Mouse (Mus musculus): ENCODE data around the gene Cox19. TPM values are rescaled to one million over a fixed set of nuclear protein-coding genes. Genes with fewer than 3 reads are reported as not detected.

Cox19 gene
- polyA plus RNA-seq, 1 experiment: 87.4 TPM

DNA sequence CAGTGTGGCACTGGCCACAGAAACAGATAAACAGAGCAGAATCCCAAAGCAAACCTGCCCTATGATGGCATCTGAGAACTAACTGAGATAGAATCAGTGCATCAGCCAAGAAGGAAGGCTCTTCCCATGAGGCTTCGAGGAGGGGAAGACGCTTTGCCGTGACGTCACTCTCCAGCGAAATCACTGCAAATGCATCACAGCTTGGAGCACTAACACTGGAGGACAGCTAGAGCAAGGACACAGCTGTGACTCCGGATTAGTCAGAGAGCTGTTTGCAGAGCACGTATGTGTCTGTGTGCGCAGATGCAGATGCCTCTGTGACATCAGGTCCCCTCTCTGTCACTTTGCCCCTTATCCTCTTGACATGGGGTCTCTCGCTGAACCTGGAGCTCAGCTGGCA is 39.4 kb downstream of the Cox19 start:
- TF ChIP-seq POLR2A (IDR thresholded peaks at IDR 0.05; ENCODE audit: borderline replicate concordance, insufficient read depth, low read length) (no peak), CTCF (IDR thresholded peaks at IDR 0.05; ENCODE audit: borderline replicate concordance, insufficient read depth, low read depth, low read length) (no peak)
- Histone ChIP-seq H3K4me3 (replicated peaks; ENCODE audit: insufficient read depth, low read depth, low read length) (no peak overlapping the region), H3K27me3 (ENCODE audit: control insufficient read depth, insufficient read depth, low read length) (no peaks in the 10 kb centered on the region), H3K27ac (ENCODE audit: insufficient read depth, low read length) (no peak overlapping the region), H3K4me1 (ENCODE audit: control insufficient read depth, insufficient read depth, low read length) (peaks cover 5% of the 10 kb centered on the region; the same call in 1 of the 2 replicates)
- 74% methylated on average over 9 of the region's 9 CpGs for WGBS
- no peak for DNase-seq

DNA sequence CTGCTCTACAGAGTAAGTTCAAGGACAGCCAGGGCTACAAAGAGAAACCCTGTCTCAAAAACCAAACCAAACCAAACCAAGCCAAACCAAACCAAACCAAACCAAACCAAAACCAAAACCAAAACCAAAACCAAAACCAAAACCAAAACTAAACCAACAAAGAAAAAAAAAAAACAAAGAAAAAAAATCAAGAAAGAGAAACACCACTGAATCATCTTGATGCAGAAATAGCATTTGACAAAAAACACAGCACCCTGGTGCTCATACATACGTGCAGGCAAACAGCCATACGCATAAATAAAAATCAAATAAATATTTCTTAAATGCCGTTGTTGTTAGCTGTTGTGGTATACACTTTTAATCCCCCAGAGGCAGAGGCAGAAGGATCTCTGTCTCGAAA is 40.7 kb downstream of the Cox19 start:
- DNase-seq: no peak
- WGBS: 89% methylated on average over 4 of the region's 4 CpGs
- TF ChIP-seq CTCF (IDR thresholded peaks at IDR 0.05; ENCODE audit: borderline replicate concordance, insufficient read depth, low read depth, low read length) (no peak), POLR2A (IDR thresholded peaks at IDR 0.05; ENCODE audit: borderline replicate concordance, insufficient read depth, low read length) (no peak)
- Histone ChIP-seq H3K27me3 (ENCODE audit: control insufficient read depth, insufficient read depth, low read length) (no peaks in the 10 kb centered on the region), H3K4me1 (ENCODE audit: control insufficient read depth, insufficient read depth, low read length) (peaks cover 5% of the 10 kb centered on the region; the same call in 1 of the 2 replicates), H3K4me3 (replicated peaks; ENCODE audit: insufficient read depth, low read depth, low read length) (no peak overlapping the region), H3K27ac (ENCODE audit: insufficient read depth, low read length) (no peak overlapping the region)

DNA sequence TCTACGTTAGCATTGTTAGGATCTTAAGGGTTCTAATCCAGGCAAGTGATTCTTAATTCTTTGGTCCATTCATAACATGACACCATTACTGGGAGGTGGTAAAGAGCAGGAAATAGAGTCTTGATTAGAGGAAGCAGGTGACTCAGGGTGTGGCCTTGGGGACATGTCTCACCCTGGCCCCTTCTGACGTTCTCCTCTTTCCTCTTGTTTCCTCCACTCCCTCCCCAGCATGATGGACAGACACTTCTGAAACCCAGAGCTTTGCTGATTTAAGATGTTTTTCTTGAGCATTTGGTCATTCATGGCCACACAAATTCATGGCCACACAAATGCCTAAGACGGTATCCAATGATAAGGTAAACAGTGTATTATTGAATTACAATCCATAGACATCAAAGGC is 41.3 kb downstream of the Cox19 start:
- WGBS: 78% methylated on average over 3 of the region's 3 CpGs
- Histone ChIP-seq H3K4me1 (ENCODE audit: control insufficient read depth, insufficient read depth, low read length) (peaks cover 5% of the 10 kb centered on the region; the same call in 1 of the 2 replicates), H3K4me3 (replicated peaks; ENCODE audit: insufficient read depth, low read depth, low read length) (no peak overlapping the region), H3K27ac (ENCODE audit: insufficient read depth, low read length) (no peak overlapping the region), H3K27me3 (ENCODE audit: control insufficient read depth, insufficient read depth, low read length) (no peaks in the 10 kb centered on the region)
- TF ChIP-seq POLR2A (IDR thresholded peaks at IDR 0.05; ENCODE audit: borderline replicate concordance, insufficient read depth, low read length) (no peak), CTCF (IDR thresholded peaks at IDR 0.05; ENCODE audit: borderline replicate concordance, insufficient read depth, low read depth, low read length) (no peak)
- DNase-seq: no peak

DNA sequence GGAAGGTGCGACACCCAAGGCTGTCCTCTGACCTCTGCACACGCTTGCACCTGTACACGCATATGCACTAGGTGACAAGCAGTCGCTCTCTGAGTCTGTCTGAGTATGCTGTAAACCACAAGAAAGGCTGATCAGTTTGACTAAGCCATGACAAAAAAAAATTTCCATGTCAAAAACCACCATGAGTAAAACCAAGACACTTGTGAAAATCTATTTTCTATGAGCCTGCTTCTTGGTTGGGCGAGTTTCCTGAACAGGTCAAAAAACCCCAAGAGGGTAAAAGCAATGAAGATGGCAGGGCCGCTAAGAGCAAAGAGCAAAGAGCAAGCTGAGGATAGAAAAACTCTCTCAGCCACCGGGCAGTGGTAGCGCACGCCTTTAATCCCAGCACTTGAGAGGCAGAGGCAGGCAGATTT is 47.6 kb downstream of the Cox19 start:
- H3K4me3 ChIP-seq (replicated peaks; ENCODE audit: insufficient read depth, low read depth, low read length): no peak overlapping the region
- H3K4me1 ChIP-seq (ENCODE audit: control insufficient read depth, insufficient read depth, low read length): no peaks in the 10 kb centered on the region
- 85% methylated on average over 9 of the region's 9 CpGs for WGBS
- no peak overlapping the region for H3K27ac ChIP-seq (ENCODE audit: insufficient read depth, low read length)
- no peaks in the 10 kb centered on the region for H3K27me3 ChIP-seq (ENCODE audit: control insufficient read depth, insufficient read depth, low read length)
- TF ChIP-seq POLR2A (IDR thresholded peaks at IDR 0.05; ENCODE audit: borderline replicate concordance, insufficient read depth, low read length) (no peak), CTCF (IDR thresholded peaks at IDR 0.05; ENCODE audit: borderline replicate concordance, insufficient read depth, low read depth, low read length) (no peak)
- no peak for DNase-seq

DNA sequence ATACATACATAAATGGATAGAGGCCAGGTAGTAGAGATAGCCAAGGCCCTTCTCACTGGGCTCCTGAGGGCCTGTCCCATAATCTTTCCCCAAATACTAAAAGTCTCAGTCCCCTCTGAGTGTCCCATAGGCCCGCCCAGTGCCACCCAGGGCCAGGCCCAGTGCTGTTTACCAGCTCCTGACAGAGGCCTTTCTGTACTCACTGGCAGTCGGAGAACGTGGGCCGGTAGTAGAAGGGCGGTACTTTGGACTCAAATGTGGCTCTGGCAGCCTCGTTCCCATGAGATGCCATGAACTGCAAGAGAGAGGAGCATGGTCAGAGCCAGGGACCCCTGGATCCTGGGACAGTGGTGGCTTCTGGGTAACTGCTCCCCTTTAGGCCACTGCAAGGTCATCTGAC is 49.1 kb downstream of the Cox19 start:
- H3K4me1 ChIP-seq (ENCODE audit: control insufficient read depth, insufficient read depth, low read length): no peaks in the 10 kb centered on the region
- peak overlapping the region; percentile 64; the same call in 1 of the 2 replicates for H3K27ac ChIP-seq (ENCODE audit: insufficient read depth, low read length)
- no peaks in the 10 kb centered on the region for H3K27me3 ChIP-seq (ENCODE audit: control insufficient read depth, insufficient read depth, low read length)
- H3K4me3 ChIP-seq (replicated peaks; ENCODE audit: insufficient read depth, low read depth, low read length): no peak overlapping the region
- no peak for DNase-seq
- TF ChIP-seq CTCF (IDR thresholded peaks at IDR 0.05; ENCODE audit: borderline replicate concordance, insufficient read depth, low read depth, low read length): no peak
- no peak for TF ChIP-seq POLR2A (IDR thresholded peaks at IDR 0.05; ENCODE audit: borderline replicate concordance, insufficient read depth, low read length)
- WGBS: 77% methylated on average over 6 of the region's 6 CpGs

DNA sequence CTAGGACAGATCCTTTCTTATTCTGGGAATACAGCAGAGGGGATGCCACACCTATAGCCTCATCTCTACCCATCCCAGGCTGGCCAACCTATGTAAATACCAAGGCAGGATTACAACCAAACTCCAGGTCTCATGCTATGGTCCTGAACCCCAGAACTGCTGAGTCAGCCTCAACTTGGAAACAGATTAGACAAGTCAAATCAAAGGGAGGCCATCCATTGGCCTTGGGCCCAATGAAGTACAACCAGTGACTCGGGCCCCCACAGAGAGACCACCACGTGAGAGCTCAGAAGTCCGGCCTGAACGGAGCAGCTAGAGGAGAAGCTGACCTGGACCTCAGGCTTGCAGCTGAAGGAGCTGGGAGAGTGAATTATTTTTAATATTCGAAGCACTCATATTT is 53.5 kb downstream of the Cox19 start:
- DNase-seq: no peak
- 39% methylated on average over 5 of the region's 5 CpGs for WGBS
- no peak for TF ChIP-seq CTCF (IDR thresholded peaks at IDR 0.05; ENCODE audit: borderline replicate concordance, insufficient read depth, low read depth, low read length)
- no peak for TF ChIP-seq POLR2A (IDR thresholded peaks at IDR 0.05; ENCODE audit: borderline replicate concordance, insufficient read depth, low read length)
- H3K4me1 ChIP-seq (ENCODE audit: control insufficient read depth, insufficient read depth, low read length): no peaks in the 10 kb centered on the region
- no peaks in the 10 kb centered on the region for H3K27me3 ChIP-seq (ENCODE audit: control insufficient read depth, insufficient read depth, low read length)
- no peak overlapping the region for H3K27ac ChIP-seq (ENCODE audit: insufficient read depth, low read length)
- H3K4me3 ChIP-seq (replicated peaks; ENCODE audit: insufficient read depth, low read depth, low read length): no peak overlapping the region

DNA sequence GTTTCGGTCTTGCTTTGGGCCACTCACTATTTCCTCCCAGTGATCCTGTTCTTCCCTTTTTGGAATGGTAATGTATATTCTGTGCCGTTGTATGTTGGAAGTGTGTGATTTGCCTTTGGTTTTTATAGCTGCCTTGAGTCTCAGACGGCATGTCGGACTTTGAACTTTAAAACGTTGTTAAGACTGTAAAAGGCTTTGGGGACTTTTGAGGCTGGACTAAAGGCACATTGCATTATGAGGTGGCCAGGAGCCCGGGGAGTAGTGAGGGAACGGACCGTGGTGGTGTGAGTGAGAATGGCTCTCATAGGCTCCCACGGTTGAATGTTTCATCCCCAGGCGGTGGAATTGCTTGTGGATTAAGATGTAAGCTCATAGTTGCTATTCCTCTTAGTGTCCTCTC is 54.1 kb downstream of the Cox19 start:
- H3K4me1 ChIP-seq (ENCODE audit: control insufficient read depth, insufficient read depth, low read length): no peaks in the 10 kb centered on the region; the same call in 1 of the 2 replicates
- no peak overlapping the region for H3K4me3 ChIP-seq (replicated peaks; ENCODE audit: insufficient read depth, low read depth, low read length)
- DNase-seq: no peak
- TF ChIP-seq CTCF (IDR thresholded peaks at IDR 0.05; ENCODE audit: borderline replicate concordance, insufficient read depth, low read depth, low read length) (no peak), POLR2A (IDR thresholded peaks at IDR 0.05; ENCODE audit: borderline replicate concordance, insufficient read depth, low read length) (no peak)
- WGBS: 93% methylated on average over 10 of the region's 10 CpGs
- no peaks in the 10 kb centered on the region for H3K27me3 ChIP-seq (ENCODE audit: control insufficient read depth, insufficient read depth, low read length)
- H3K27ac ChIP-seq (ENCODE audit: insufficient read depth, low read length): no peak overlapping the region

DNA sequence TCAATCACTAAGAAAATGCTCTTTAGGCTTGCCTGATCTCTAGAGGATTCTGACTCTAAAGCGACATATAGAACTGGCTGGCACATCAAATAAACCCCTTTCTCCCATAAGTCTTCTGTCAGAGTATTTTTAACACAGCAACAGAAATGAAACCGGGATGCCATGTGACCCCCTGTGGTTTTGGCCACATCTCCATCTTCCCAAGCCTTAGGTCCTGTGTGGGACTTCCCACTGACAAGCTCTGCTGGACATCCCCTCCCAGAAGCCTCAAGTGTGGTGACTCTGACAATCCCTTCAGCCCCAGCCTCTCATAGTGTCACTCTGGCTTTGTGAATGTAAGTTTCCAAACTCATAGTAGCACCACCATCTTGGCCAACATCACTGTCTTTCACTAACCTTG is 57.1 kb downstream of the Cox19 start:
- no peak for DNase-seq
- Histone ChIP-seq H3K4me3 (replicated peaks; ENCODE audit: insufficient read depth, low read depth, low read length) (no peak overlapping the region), H3K27me3 (ENCODE audit: control insufficient read depth, insufficient read depth, low read length) (no peaks in the 10 kb centered on the region), H3K27ac (ENCODE audit: insufficient read depth, low read length) (no peak overlapping the region), H3K4me1 (ENCODE audit: control insufficient read depth, insufficient read depth, low read length) (no peaks in the 10 kb centered on the region; the same call in 1 of the 2 replicates)
- WGBS: 60% methylated on average over 2 of the region's 2 CpGs
- TF ChIP-seq CTCF (IDR thresholded peaks at IDR 0.05; ENCODE audit: borderline replicate concordance, insufficient read depth, low read depth, low read length) (no peak), POLR2A (IDR thresholded peaks at IDR 0.05; ENCODE audit: borderline replicate concordance, insufficient read depth, low read length) (no peak)
